Mouse (Mus musculus) bone marrow, adult 2 months (tissue): ENCODE measurements around the gene Eps8.

ENCODE experiments used
- CTCF ChIP-seq: fragments of 200-500 bp; IDR thresholded peaks from 2 replicates; pipeline ENCODE4 v1.5.1; 2011; ENCODE audit warnings: low read length, control low read depth; ENCODE audit not compliant: control insufficient read depth, insufficient read depth
- POLR2A ChIP-seq: fragments of 200-500 bp; IDR thresholded peaks from 2 replicates; pipeline ENCODE4 v1.6.1; 2011; ENCODE audit warnings: low read depth, mild to moderate bottlenecking, control low read depth, low read length, borderline replicate concordance; ENCODE audit not compliant: control insufficient read depth

GRCm38 (mm10) chr6:137630387-137630786 lies 24.3 kb downstream of the Eps8 start:
- TF ChIP-seq CTCF (no peak), POLR2A (no peak)
